Mouse (Mus musculus): ENCODE measurements around the gene Lsamp.
A peak's percentile ranks its signal among the peaks of the same experiment; 100 is the strongest.

The Lsamp gene

DNA sequence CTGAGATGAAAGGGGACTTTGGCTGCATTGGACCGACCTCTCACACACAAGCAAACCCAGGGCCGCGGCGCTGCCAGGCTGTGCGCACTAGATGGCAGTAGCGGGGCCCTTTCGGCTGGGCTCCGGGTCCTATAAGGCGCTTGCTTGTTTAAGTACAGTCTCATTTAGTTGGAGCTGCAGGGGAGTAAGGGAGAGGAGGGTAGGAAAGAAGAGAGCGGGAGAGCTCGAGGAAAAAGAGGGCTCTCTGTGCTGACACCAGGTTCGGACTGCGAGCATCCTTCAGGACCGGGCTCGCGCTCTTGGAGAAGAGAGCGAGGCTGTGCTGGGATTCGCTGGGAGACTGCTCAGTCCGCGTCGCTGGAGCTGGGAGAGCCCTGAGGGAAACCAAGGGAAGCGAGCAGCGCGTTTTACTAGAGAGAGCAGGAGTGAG, at the start of gene Lsamp:
Lsamp (plus strand) TSS at position 157 of the 430 bp plus-strand sequence.
- peak; percentile 76 for DNase-seq (ENCODE audit: low spot score)

DNA sequence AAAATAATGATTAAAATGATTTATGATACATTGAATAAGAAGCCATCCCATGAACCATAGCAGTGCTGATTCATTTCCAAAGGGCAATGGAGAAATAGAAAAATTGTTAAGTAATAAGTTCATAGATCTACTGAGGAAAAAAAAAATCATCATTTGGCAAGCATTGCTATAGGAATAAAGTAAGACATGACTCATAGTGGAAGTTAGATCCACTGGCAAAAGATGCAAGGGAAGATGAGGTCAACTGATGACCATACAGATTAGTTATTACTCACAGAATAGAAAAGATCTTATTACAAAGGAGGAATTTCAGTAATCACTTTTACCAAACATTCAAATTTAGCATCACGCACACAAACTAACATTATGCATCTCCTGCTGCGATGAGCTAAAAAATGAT, 26.5 kb upstream of the Lsamp start:
- no peak for DNase-seq (ENCODE audit: low spot score)

DNA sequence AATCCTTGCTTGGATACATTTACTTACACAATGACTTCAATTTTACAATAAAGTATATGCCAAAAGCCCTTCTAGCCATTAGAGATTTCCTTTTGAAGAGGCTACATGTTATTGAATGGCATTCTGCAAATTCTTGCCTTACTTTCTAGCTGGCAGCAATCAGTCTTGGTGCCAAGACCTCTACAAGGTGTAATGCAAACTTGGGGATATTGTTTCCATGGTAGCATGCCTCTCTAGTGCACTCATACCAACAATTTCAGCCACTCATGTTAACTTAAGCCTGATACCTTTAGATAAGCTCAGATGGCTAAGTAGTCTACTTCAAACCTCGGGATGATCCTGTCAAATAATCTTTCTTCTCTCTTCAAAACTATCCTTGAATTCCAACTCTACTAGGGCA, 11.4 kb upstream of the Lsamp start:
- DNase-seq (ENCODE audit: low spot score), result no peak

DNA sequence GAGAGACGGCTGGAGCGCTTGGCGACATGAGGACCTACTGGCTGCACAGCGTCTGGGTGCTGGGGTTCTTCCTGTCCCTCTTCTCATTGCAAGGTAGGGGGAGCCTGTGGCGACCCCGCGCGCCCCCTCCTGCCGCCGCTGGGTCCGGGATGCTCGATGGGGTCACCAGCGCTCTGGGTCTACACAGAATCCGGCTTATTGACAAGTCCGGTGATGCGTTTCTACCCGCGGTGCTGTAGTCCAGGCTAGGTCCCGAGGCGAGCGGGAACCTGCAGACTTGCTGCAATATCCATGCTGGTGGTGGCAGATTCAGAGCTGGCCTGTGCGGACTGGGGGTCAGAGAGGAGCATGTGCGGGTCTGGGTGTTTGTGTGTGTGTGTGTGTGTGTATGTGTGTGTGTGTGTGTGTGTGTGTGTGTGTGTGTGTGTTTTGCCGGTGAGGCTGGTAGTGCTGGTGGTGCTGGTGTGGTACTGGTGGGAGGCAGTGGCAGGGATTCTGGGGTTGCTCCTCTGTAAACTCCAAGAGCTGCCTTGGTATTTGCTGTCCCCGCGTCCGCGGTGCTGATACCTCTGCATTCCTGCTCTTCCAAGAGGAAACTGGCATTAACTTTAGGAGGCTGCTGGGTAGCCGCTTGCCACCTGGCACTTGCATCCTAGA, 602 bp downstream of the Lsamp start:
- peak; percentile 41 for DNase-seq (ENCODE audit: low spot score)

DNA sequence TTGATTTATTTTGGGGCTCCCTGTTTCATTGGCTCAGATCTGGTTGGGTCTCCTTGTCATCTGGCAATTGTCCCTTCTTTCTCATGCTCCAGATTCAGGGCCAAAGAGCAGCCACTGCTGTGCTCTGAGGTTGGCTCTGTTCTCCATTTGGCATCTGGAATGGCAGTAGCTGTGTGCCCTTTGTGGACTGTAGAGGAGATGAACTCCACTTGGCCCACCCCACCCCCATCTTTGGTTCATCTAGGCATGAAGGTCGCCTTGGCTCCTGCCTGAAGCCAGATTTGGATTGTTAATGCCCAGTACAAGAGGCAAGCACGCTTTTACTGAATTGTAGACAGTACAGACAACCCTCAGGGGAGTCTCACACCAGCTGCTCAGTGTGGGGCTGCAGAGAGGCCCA, 4.3 kb downstream of the Lsamp start:
- no peak for DNase-seq (ENCODE audit: low spot score)

DNA sequence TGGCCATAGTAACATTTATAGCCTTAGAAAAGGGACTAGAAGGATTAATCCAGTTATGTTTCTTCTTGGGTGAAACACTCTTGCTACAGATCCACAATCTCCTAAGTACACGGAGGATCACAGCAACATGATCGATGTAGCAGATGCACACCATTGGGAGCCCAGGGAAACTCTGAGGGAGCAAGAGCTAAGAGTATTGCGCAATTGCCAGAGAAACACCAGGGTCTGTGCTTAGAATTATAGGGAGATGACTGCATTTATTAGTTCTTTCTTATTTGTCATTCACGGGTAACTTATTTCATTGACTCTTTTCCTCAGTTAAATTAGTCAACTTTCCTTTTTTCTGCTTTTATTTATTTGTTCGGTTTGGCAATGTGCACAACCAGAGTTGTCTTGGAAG, 10.7 kb downstream of the Lsamp start:
- no peak for DNase-seq (ENCODE audit: low spot score)

DNA sequence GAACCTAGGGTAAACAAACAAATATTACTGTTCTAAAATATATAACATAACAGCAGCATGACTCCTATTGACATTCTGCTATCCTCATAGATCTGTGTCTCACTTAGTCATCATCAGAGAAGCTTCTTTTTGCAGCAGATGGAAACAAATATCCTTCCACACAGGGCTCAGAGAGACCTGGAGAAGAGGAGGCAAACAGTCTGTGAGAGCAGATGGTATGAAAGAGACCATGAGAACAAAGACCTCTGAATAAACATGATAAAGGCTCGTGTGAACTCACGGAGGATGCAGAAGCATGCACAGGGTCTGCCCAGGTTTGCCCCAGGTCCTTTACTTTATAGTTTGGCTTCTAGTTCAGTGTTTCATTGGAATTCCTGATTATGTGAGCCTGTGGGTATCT, 24.6 kb downstream of the Lsamp start:
- no peak for DNase-seq (ENCODE audit: low spot score)

DNA sequence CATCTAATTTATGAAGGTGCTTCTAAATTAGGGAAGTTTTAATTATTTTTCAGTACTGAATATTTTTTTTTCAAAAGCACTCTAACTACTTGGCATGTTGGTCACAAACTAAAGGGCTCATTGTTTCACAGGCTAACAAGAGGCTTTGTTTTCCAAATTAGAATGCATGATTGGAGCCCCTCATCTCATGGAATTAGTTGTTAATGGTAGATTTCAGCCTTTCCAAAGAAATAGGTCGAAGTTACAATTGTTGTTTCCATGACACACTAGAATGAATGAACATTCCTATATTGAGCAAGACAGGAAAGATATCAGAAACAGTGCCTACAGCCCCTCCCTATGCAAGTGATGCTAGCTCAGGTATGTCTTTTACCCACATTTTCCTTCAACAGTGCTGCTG, 26.9 kb downstream of the Lsamp start:
- no peak for DNase-seq (ENCODE audit: low spot score)

DNA sequence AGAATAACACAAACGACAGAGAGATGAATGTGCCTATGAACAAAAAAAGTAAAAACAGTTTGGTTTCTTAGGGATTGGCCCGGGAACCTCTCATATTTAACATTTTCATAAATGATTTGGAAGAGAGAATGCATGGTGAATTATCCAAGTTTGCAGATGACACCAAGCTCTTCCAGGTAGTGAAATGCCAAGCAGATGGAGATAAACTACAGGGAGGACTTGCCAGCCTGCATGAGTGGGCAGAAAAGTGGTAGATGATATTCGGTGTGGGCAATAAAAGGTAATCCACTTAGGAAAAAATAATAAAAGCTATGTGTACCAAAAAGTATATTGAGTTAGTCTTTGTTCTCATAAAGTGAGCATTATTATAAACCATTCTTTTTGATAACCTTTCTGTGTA, 38.5 kb downstream of the Lsamp start:
- no peak for DNase-seq (ENCODE audit: low spot score)

DNA sequence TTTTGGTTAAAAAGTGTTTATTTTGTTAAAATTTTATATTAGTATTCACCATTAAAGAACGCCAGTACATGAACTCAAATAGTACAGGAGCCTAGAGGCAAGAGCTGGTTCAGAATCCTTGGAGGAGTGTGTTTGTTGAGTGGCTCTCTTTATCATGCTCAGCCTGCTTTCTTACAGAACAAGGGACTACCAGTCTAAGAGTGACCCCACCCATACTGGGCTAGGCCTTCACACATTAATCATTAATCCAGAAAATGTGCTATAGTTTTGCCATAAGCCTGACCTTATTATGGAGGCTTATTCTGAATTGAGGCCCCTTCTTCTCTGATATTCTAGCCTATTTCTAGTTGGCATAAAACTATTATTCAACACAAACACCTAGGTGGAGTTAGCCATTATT, 52.6 kb downstream of the Lsamp start:
- no peak for DNase-seq (ENCODE audit: low spot score)

DNA sequence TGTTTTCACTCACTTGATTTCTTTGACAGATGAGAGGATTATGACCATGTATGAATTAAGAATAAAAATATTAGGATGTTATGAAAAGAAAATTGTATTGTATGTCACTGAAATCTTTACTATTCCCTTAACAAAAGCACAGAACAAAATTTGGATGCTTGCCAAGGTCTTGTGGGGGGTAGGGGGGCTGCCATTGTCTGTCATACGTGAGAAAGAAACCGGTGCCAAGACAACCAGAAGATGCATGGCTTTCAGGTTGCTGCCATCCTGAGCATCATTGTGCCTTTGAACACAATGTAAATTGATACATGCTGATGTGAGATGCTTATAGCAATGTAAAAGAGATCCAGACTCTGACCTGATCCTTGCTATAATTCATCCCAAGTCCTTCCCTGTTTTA, 75.4 kb downstream of the Lsamp start:
- no peak for DNase-seq (ENCODE audit: low spot score)

DNA sequence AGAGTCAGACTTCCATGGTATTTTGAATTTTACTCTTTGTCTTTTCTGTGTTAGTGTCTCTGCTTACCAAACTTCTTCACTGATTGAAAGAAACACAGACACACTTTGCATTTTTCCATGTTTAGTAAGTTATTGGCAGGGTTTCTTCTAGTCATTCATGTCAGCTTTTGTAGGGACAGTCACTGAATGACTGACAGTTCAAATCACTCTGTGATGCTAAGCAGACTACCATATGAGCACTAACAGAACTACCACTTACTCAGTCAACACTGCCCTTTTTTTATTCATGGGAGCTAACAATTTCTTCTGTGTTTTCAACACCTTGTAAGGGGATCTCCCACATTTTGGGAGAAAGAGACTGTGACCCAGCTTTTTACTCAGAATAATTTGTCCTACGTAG, 75.8 kb downstream of the Lsamp start:
- DNase-seq (ENCODE audit: low spot score), result no peak

DNA sequence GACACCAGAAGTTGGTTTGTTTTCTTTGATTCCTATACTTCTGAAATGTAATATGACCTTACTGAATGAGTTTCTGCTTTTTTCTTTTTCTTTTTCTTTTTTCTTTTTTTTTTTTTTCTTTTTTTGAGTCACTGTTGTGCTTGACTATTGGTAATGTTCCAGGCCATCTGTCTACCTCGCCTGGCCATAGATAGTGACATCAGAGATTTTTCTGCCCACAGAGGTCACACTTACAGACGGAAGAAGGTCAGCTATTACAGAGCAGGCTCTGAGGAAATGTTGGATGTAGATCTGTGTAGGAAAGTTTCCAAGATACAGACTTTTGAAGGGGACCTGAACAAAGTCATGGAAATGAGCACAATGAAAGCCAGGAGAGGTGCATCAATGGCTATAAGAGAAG, 76.3 kb downstream of the Lsamp start:
- DNase-seq (ENCODE audit: low spot score), result no peak

DNA sequence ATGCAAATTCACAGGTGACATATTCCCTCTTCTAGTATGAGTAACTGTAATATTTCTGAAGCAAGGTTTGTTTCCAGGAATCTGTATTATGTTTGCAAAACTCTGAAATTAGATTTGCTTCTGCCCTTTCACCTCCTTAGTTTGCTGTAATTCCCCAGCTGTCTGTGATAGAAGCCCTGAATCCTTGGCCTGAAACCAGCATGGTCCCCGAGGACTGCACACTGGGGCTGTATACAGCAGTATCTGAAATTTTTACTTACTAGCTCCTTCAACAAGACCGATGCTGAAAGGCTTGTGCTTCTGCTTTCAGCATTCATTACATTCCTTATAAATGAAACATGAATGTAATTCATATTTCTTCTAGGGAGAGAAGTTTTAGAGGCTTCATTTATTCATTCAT, 91.4 kb downstream of the Lsamp start:
- DNase-seq (ENCODE audit: low spot score), result no peak

DNA sequence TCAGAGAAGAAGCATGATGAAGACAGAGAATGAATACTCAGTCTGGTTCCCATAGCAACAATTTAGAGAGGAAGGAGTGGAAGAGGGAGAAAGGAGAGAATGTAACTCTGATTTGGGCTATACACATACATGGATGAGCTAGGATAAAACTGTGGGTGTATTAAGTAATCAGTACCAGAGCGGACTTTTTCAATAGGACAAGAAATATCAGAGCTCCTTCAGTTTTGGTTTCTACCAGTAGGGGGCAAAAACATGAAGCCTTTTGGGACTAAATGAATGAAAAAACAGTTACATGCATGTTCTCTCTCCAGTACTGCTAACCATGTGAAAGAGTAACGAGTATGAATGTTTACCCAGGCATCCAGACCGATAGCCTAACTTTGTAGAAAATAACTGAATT, 96.1 kb downstream of the Lsamp start:
- no peak for DNase-seq (ENCODE audit: low spot score)

DNA sequence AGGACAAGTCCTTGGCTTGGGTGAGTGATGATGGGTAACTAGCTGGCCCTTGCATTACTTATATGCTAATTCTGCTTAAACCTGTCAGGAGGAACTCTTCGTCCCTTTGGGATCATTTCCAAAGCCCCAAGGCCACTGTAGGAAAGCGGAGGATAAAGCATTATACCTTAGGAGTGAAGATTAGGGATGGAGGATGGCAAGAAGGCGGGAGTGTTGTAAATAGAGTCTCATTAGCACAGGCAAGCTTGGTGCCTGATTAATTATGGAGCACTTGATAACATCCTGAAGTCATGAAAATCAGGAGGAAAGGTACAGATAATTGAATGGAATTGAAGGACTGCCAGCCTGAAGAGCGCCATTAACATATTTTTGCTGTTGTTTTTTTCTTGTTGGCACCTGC, 120.2 kb downstream of the Lsamp start:
- DNase-seq (ENCODE audit: low spot score), result no peak

DNA sequence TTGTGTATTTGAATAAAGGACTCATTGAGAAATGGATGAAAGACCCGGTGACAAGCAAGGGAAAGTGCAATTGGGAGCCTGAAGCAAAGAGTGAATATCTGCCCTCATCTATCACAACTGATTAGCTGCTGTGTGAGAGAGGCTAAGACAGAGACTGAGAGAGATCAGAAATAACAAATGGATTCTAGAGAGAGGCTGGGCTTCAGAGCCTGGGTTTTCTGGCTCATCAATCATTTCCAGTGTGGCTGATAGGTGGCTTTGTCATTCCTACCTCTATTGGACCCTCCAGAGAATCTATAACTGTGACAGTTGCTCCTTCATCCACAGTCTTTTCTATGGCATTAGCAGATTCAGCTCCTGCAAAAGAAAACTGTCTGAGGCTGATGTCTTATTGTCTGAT, 198.8 kb downstream of the Lsamp start:
- DNase-seq (ENCODE audit: low spot score), result no peak

DNA sequence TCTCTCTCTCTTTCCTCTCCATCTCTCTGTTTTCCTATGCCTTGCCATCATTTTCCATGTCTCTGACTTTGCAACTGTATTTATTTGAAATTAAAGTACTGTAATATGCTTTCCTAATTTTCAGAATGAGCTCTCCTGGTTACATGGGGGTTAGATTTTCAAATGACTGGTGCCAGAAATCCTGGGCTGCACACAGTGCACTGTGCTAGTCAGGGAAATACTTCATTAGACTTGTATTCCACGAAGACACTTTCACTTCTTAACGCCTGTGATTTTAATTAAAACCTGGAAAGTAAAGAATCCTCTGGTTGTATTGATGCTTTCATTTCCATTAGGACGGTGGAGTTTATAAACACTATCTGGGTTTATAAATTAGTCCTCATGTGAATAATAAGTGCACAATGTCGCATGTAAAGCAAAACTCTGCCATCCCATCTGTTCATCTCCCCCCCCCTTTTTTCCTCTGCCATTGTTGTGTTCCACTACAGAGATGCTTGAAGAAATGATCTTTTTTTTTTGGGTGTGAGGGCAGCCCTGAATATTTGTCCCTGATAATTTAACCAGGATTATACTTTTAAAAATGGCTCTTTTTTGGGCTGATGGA, 203.9 kb downstream of the Lsamp start:
- no peak for DNase-seq (ENCODE audit: low spot score)

DNA sequence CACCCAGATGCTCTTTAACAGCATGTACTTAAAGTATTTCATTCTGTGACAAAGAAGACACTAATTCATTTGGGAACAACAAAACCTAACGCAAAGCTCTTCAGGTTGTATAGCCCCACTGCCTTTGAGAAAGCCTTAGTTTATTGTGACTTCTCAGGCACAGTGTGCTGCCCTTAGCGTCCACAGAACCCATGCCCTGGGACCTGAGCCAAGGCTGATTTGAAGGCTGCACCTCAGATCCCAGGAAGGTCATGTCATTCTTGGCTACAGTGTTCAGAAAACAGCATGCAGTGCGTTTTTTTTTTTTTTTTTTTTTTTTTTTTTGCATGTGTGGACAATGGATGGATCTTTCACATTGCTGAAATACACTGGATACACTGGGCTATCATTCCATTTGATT, 210.2 kb downstream of the Lsamp start:
- DNase-seq (ENCODE audit: low spot score), result no peak

DNA sequence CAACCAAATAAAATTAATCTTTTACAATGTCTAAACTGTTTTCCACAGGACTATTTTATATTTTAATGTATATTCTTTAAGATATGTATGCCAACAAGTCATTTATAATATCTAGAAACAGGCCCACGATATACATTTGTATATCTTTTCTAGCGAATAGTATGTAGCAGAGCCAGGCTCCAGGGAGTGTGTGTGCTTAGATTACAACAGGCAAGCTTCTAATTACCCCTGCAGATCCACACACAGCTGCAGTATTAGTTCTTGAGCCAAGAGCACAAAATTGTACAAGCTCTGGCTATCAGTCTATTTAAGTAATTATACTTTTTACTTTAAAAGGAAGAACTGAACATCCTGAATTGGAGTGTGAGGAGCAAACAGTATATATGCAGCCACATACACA, 210.7 kb downstream of the Lsamp start:
- DNase-seq (ENCODE audit: low spot score), result no peak

DNA sequence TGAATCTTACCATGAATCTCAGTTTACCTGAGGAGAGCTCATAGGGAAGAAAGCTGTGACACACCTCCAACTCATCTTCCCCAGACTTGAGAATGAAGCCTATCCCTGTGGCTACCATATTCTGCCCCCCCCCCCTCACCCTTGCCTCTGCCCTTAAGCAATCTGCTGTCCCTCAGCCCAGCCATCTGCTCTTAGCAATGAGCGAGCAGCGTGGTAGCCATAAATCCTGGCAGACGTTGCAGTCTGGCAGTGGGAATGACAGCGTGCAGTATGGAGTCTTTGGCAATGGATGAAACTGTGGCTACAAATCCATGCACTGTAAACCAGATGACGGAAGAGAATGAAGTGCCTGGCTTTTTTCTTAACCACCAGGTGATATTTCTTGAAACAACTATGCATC, 244.5 kb downstream of the Lsamp start:
- DNase-seq (ENCODE audit: low spot score), result no peak

DNA sequence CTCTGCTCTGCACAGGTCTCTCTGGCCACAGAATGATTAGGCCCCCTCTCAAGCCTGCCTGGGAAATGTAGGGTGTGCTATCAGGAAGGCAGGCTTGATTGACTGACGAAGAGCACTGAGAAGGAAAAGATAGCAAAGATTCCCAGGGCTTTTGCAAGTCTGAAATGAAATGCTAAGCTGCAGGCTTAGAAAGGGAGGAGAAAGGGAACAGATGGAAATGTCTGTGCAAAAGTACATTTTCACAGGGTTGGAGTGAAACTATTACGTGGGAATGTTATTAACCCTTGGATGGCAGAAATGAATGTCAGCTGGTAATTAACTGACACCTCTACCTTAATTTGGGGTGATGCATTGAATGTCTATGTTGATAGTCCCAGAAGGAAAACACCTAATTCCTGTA, 248.9 kb downstream of the Lsamp start:
- no peak for DNase-seq (ENCODE audit: low spot score)

DNA sequence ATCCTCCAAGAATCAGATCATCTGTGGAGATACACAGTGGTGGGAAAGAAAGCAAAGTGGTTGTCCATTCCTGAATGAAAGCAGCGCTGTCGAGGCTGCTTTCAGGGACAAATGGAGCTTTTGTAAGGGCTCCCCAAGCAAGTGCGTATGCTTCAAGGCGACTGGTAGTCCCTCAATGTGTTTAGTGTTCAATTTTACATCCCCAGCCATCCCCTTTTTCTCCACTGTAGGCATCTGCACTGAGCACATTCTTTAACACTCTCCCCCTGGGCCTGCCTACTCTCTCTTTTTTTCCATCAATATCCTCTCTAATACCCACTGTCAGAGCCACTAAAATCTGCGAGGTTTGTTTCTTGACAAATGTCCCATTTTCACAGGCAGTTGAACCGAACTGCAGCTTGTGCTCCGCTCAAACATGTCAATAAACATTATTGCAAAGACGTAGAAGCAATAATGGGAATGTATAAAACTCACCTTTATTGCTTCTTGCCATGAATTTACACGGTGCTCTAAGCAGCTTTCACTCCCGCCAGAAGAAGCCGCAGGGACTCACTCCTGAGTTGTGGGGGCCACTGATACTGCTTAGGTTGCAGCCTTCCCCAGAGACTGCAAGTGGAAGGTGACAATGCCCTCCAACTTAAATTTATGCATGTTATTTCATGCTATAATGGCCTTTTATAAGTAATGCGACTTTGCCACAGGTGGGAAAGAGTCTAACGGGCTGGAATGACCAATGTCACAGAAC, 250.2 kb downstream of the Lsamp start:
- no peak for DNase-seq (ENCODE audit: low spot score)

DNA sequence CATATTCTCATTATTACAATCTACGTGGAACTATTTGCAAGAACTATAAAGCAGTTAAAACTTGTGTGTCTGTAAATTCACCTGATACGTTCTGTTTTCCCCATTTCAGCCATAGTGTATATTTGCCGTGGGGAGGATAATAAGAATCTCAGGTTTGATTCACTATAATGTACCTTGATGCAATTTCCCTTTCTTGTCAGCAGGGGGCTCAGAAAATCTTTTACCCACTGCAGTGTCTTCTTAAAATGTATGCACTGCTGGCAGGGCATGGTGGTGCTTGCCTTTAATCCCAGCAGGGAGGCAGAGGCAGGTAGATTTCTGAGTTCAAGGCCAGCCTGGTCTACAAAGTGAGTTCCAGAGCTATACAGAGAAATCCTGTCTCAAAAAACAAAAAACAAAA, 287.7 kb downstream of the Lsamp start:
- DNase-seq (ENCODE audit: low spot score), result no peak

Measured in testis, postnatal 10 days (tissue).